Mouse (Mus musculus): ENCODE results near the gene Zdhhc7. TPM values are rescaled to one million over a fixed set of nuclear protein-coding genes. Genes with fewer than 3 reads are reported as not detected.

Gene Zdhhc7
- polyA plus RNA-seq, 1 experiment, result 39.3 TPM

DNA sequence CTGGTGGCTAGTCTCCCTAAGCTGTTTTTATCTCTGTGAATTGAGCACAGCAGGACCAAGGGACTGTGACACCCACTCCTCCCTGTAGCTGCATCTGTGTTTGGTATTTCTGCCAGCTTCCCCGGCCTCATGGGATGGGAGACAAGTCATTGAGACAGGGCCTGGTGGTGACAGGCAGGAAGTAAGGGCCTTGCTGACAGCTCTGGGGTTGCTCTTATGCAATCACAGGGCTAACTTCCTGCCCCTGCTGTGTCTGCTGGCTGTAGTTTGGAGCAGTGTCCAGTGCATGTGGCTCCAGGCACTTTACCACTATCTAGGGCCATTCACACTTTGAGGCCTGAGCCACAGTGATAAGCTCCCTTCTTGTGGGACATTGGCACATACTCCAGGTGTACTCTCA, 60.4 kb downstream of the Zdhhc7 start:
- DNase-seq, result peak in 1 of 2 experiments; percentile 21
- Histone ChIP-seq H3K4me1 (ENCODE audit: control insufficient read depth, insufficient read depth, low read length) (peaks cover 14% of the 10 kb centered on the region), H3K27me3 (ENCODE audit: control insufficient read depth, insufficient read depth, low read length) (no peaks in the 10 kb centered on the region), H3K4me3 (replicated peaks; ENCODE audit: insufficient read depth, low read depth, low read length) (no peak overlapping the region), H3K27ac (ENCODE audit: insufficient read depth, low read length) (no peak overlapping the region)
- no peak for TF ChIP-seq POLR2A (IDR thresholded peaks at IDR 0.05; ENCODE audit: borderline replicate concordance, insufficient read depth, low read length)
- no peak for TF ChIP-seq CTCF (IDR thresholded peaks at IDR 0.05; ENCODE audit: borderline replicate concordance, insufficient read depth, low read depth, low read length)
- 56% methylated on average over 1 of the region's 1 CpGs for WGBS

- H3K27ac ChIP-seq (ENCODE audit: insufficient read depth, low read length), result no peak overlapping the region
- no peaks in the 10 kb centered on the region for H3K27me3 ChIP-seq (ENCODE audit: control insufficient read depth, insufficient read depth, low read length)
- no peak for DNase-seq
- TF ChIP-seq POLR2A (IDR thresholded peaks at IDR 0.05; ENCODE audit: borderline replicate concordance, insufficient read depth, low read length), result no peak
- H3K4me3 ChIP-seq (replicated peaks; ENCODE audit: insufficient read depth, low read depth, low read length), result no peak overlapping the region
- peaks cover 13% of the 10 kb centered on the region for H3K4me1 ChIP-seq (ENCODE audit: control insufficient read depth, insufficient read depth, low read length)
- WGBS, result 86% methylated on average over 11 of the region's 11 CpGs
Observed at GRCm38 (mm10) chr8:120039313-120039919, 61.9 kb downstream of the Zdhhc7 start.

GRCm38 (mm10) chr8:120038741-120039140, 62.5 kb downstream of the Zdhhc7 start:
- 50% methylated on average over 12 of the region's 12 CpGs for WGBS
- H3K4me3 ChIP-seq (replicated peaks; ENCODE audit: insufficient read depth, low read depth, low read length), result no peak overlapping the region
- TF ChIP-seq POLR2A (IDR thresholded peaks at IDR 0.05; ENCODE audit: borderline replicate concordance, insufficient read depth, low read length), result no peak
- TF ChIP-seq CTCF (IDR thresholded peaks at IDR 0.05; ENCODE audit: borderline replicate concordance, insufficient read depth, low read depth, low read length), result no peak
- H3K27me3 ChIP-seq (ENCODE audit: control insufficient read depth, insufficient read depth, low read length), result no peaks in the 10 kb centered on the region
- no peak overlapping the region for H3K27ac ChIP-seq (ENCODE audit: insufficient read depth, low read length)
- DNase-seq, result peak in 1 of 2 experiments; percentile 31
- H3K4me1 ChIP-seq (ENCODE audit: control insufficient read depth, insufficient read depth, low read length), result peaks cover 13% of the 10 kb centered on the region

- no peak overlapping the region for H3K27ac ChIP-seq (ENCODE audit: insufficient read depth, low read length)
- WGBS, result 34% methylated on average over 8 of the region's 8 CpGs
- DNase-seq, result no peak
- no peaks in the 10 kb centered on the region for H3K27me3 ChIP-seq (ENCODE audit: control insufficient read depth, insufficient read depth, low read length)
- H3K4me3 ChIP-seq (replicated peaks; ENCODE audit: insufficient read depth, low read depth, low read length), result no peak overlapping the region
- no peak for TF ChIP-seq CTCF (IDR thresholded peaks at IDR 0.05; ENCODE audit: borderline replicate concordance, insufficient read depth, low read depth, low read length)
- peaks cover 13% of the 10 kb centered on the region for H3K4me1 ChIP-seq (ENCODE audit: control insufficient read depth, insufficient read depth, low read length)
Observed at GRCm38 (mm10) chr8:120037611-120038010, 63.7 kb downstream of the Zdhhc7 start.

DNA sequence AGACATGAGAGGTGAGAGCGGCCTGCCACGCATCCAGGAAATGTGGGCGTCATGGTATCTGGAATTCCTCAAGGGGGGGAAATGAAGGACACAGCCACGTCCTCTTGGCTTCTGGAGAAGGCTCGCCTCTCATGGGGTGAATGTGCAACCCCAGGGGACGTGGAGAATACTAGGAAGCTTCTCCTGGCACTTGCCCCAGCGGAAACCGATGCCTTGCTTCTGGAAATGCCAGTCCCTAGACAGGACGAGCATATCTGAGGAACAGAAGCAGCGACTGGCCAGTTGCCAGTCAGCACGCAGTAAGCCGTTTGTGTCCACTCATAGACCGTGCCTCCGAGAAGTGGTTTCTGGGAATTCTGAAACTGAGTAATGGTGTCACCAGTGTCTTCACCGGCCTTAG, 64.1 kb downstream of the Zdhhc7 start:
- H3K27me3 ChIP-seq (ENCODE audit: control insufficient read depth, insufficient read depth, low read length), result no peaks in the 10 kb centered on the region
- no peak for TF ChIP-seq CTCF (IDR thresholded peaks at IDR 0.05; ENCODE audit: borderline replicate concordance, insufficient read depth, low read depth, low read length)
- TF ChIP-seq POLR2A (IDR thresholded peaks at IDR 0.05; ENCODE audit: borderline replicate concordance, insufficient read depth, low read length), result no peak
- peak in 1 of 2 experiments; percentile 15 for DNase-seq
- no peak overlapping the region for H3K27ac ChIP-seq (ENCODE audit: insufficient read depth, low read length)
- H3K4me3 ChIP-seq (replicated peaks; ENCODE audit: insufficient read depth, low read depth, low read length), result no peak overlapping the region
- H3K4me1 ChIP-seq (ENCODE audit: control insufficient read depth, insufficient read depth, low read length), result peaks cover 13% of the 10 kb centered on the region
- WGBS, result 40% methylated on average over 15 of the region's 15 CpGs

DNA sequence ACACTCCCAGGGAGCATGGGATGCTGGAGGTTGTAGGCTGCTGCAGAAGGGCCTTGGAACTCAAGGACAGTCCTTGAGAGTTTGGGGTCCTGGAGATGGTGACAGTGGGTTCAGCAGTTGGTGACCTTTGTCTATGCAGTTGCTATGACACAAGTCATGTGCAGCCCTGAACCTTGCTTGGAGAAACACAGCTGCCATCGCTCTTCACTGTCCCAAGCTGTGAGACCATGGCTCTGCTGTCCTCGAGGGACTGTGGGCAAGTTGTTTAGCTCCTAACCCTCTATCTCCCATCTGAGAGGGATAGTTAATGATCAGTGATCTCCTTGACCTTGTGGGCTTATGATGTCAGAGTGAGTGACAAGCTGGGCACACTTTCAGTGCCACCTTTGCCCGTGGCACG, 64.7 kb downstream of the Zdhhc7 start:
- 89% methylated on average over 4 of the region's 4 CpGs for WGBS
- Histone ChIP-seq H3K27ac (ENCODE audit: insufficient read depth, low read length) (no peak overlapping the region), H3K4me3 (replicated peaks; ENCODE audit: insufficient read depth, low read depth, low read length) (no peak overlapping the region), H3K27me3 (ENCODE audit: control insufficient read depth, insufficient read depth, low read length) (no peaks in the 10 kb centered on the region), H3K4me1 (ENCODE audit: control insufficient read depth, insufficient read depth, low read length) (peaks cover 13% of the 10 kb centered on the region)
- no peak for DNase-seq
- no peak for TF ChIP-seq POLR2A (IDR thresholded peaks at IDR 0.05; ENCODE audit: borderline replicate concordance, insufficient read depth, low read length)
- no peak for TF ChIP-seq CTCF (IDR thresholded peaks at IDR 0.05; ENCODE audit: borderline replicate concordance, insufficient read depth, low read depth, low read length)

DNA sequence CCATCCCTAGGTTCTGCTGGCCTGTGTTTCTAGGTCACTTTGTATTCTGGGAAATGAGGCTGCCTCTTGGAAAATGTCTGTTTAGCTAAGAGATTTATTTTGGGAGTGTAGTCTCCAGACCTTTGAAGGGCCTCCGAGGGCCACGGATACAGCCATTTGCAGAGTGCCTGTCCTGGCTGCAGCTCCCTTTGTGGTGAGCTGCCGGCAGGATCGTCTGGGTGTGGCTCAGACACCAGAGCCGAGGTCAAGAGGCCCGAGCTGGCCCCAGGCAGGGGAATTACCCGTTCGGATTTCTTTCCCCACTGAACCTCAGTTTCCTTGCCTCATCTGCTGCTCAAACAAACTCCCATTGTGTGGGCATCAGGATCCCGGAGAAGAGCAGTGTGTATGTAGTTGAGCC, 65.2 kb downstream of the Zdhhc7 start:
- Histone ChIP-seq H3K27ac (ENCODE audit: insufficient read depth, low read length) (no peak overlapping the region), H3K4me1 (ENCODE audit: control insufficient read depth, insufficient read depth, low read length) (peaks cover 13% of the 10 kb centered on the region), H3K4me3 (replicated peaks; ENCODE audit: insufficient read depth, low read depth, low read length) (no peak overlapping the region), H3K27me3 (ENCODE audit: control insufficient read depth, insufficient read depth, low read length) (no peaks in the 10 kb centered on the region)
- TF ChIP-seq CTCF (IDR thresholded peaks at IDR 0.05; ENCODE audit: borderline replicate concordance, insufficient read depth, low read depth, low read length) (no peak), POLR2A (IDR thresholded peaks at IDR 0.05; ENCODE audit: borderline replicate concordance, insufficient read depth, low read length) (no peak)
- no peak for DNase-seq
- WGBS, result 83% methylated on average over 9 of the region's 9 CpGs

DNA sequence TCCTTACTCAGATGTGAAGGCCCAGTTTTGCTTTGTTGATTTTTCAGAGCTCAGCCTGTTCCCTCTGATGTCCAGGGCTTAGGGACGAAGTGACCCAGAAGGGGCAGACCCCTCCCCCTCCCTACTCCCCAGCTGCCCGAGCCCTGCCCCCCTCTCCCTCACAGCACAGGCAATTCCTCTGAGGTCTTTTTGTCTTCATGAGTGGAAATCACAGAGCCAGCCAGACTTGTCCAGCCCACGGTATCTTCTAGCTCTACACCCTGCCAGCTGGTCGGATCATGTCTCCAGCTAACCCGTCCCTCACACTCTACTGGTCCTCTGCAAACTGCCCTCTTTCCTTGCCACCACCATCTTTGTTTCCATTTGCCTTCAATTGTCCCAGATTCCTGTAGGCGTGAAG, 66.8 kb downstream of the Zdhhc7 start:
- no peak for DNase-seq
- H3K4me3 ChIP-seq (replicated peaks; ENCODE audit: insufficient read depth, low read depth, low read length), result no peak overlapping the region
- no peak overlapping the region for H3K27ac ChIP-seq (ENCODE audit: insufficient read depth, low read length)
- H3K27me3 ChIP-seq (ENCODE audit: control insufficient read depth, insufficient read depth, low read length), result no peaks in the 10 kb centered on the region
- 74% methylated on average over 6 of the region's 6 CpGs for WGBS
- TF ChIP-seq CTCF (IDR thresholded peaks at IDR 0.05; ENCODE audit: borderline replicate concordance, insufficient read depth, low read depth, low read length) (no peak), POLR2A (IDR thresholded peaks at IDR 0.05; ENCODE audit: borderline replicate concordance, insufficient read depth, low read length) (no peak)
- peaks cover 13% of the 10 kb centered on the region for H3K4me1 ChIP-seq (ENCODE audit: control insufficient read depth, insufficient read depth, low read length)
